Mouse (Mus musculus): Measurements from ENCODE around the gene Psmb2.

- TF ChIP-seq POLR2A (IDR thresholded peaks at IDR 0.05; ENCODE audit: borderline replicate concordance, insufficient read depth, low read length) = no peak
- TF ChIP-seq CTCF (IDR thresholded peaks at IDR 0.05; ENCODE audit: borderline replicate concordance, insufficient read depth, low read depth, low read length) = no peak
These were observed 10.4 kb upstream of the Psmb2 start for GRCm38 (mm10) chr4:126667075-126667474.

Data from cerebellum, adult 2 months (tissue).